Mouse (Mus musculus) megakaryocyte, adult 5-6 weeks (primary cell): ENCODE measurements around the gene Gm13101. TPM values are rescaled to one million over a fixed set of nuclear protein-coding genes. Genes with fewer than 3 reads are reported as not detected.
"Not testable (repeated sequence)": the region's sequence is repeated elsewhere in the genome, so short reads cannot be mapped to it uniquely, and the experiment has no call there.

Experiments used
- ATAC-seq: 2 replicates; pipeline ENCODE4 v1.8.0; 2016; ENCODE audit warnings: mild to moderate bottlenecking, inconsistent platforms; ENCODE audit not compliant: poor library complexity, severe bottlenecking
- total RNA-seq, 2 experiments: library from RNA; stranded (forward) in 1 of 2; stranded (reverse) in 1 of 2; fragments of 153-499, 151-499 nt in 1 of 2; fragments of 221-1000, 200-1000 nt in 1 of 2; gene quantifications; 2 replicates each; pipeline versions ENCODE4 v1.2.3 to v1.2.4; 2015 to 2017

The Gm13101 gene
- total RNA-seq (2015) = not detected in 2 replicates
- total RNA-seq (2017) = not detected in 2 replicates

DNA sequence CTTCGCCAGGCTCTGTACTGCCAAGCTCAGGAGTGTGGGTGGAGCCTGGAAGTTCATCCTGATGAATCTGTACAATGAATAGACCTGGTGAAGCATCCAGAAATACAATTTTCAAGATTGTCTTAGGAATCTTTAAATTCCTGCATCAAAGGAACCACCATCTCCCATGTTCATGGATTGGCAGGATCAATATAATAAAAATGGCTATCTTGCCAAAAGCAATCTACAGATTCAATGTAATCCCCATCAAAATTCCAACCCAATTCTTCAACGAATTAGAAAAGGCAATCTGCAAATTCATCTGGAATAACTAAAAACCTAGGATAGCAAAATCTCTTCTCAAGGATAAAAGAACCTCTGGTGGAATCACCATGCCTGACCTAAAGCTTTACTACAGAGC, at the start of gene Gm13101:
Gene Gm13101 (minus strand): TSS at position 101 of the 400 bp plus-strand sequence.
- not testable (repeated sequence) for ATAC-seq

- ATAC-seq = not testable (repeated sequence)
Observed at GRCm38 (mm10) chr4:143994269-143994668, 27.5 kb upstream of the Gm13101 start, which contains the start of gene Pramef17. Gene Pramef17 (minus strand): TSS chr4:143994369.

- ATAC-seq = not testable (repeated sequence)
Observed at GRCm38 (mm10) chr4:143988126-143988525, 21.4 kb upstream of the Gm13101 start.

GRCm38 (mm10) chr4:143987475-143987941, 20.8 kb upstream of the Gm13101 start:
- ATAC-seq = not testable (repeated sequence)

DNA sequence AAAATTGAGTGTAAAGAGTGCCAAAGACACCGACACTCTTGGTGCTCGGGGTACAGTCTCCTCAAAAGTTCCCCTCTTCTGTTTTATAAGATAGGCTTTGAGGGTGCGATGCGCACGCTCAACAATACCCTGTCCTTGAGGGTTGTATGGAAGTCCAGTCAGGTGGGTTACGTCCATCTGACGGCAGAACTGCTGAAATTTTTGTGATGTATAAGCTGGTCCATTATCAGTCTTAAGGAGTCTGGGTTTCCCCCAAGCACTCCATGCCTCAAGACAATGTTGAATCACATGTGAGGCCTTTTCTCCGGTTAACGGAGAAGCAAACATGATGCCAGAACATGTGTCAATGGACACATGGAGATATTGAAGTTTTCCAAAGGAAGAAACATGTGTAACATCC, 19.0 kb upstream of the Gm13101 start:
- ATAC-seq = not testable (repeated sequence)

- ATAC-seq = not testable (repeated sequence)
Observed at GRCm38 (mm10) chr4:143985165-143985564, 18.4 kb upstream of the Gm13101 start.

DNA sequence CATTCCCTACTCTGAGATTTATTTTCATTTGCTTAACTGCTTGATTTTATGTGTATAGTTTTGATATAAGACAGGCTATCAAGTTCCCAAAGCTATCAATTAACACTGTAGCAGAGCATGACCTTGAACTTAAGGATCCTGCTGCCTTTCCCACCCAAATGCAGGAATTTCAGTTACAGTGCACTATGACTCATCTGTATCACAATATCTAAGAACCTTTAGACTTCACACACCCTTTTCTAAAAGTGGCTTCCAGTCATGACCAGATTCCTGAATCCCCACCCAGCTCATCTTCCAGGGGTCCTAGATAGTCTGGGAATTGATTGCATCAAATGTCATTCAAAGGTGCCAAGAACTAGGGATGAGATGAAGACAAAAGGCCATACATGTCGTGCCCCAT, 16.7 kb upstream of the Gm13101 start:
- not testable (repeated sequence) for ATAC-seq

DNA sequence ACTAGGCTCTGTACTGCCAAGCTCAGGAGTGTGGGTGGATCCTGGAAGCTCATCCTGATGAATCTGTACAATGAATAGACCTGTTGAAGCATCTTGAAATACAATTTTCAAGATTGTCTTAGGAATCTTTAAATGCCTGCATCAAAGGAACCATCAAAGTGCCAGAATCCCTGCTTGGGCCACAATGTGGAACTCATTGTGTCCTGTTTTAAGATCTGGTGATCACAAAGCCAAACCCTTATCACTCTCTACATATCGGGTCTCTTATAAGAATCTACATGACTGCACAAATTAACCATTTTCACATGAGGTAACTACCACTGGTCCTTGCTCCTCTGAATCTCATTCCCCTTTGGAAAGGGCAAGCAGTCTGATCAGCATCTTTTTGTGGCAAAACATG, 15.8 kb downstream of the Gm13101 start, which contains the start of gene Pramef25:
Gene Pramef25 (minus strand): TSS at position 101 of the 400 bp plus-strand sequence.
- ATAC-seq = not testable (repeated sequence)

Other genes starting within 250 kb of the Gm13101 start
- gene Gm13078, start 247.5 kb downstream of the Gm13101 start, total RNA-seq (2015) = not detected in 2 replicates
- gene Gm13078, start 247.5 kb downstream of the Gm13101 start, total RNA-seq (2017) = not detected in 2 replicates
- gene Gm13023, start 177.6 kb downstream of the Gm13101 start, total RNA-seq (2015) = not detected in 2 replicates
- not detected in 2 replicates for gene Gm13023, start 177.6 kb downstream of the Gm13101 start, total RNA-seq (2017)
- gene Gm13084, start 150.9 kb downstream of the Gm13101 start, total RNA-seq (2015) = not detected in 2 replicates
- gene Gm13084, start 150.9 kb downstream of the Gm13101 start, total RNA-seq (2017) = not detected in 2 replicates
- not detected in 2 replicates for gene Gm13103, start 120.5 kb downstream of the Gm13101 start, total RNA-seq (2015)
- gene Gm13103, start 120.5 kb downstream of the Gm13101 start, total RNA-seq (2017) = not detected in 2 replicates
- not detected in 2 replicates for gene Pramef6, start 66.6 kb downstream of the Gm13101 start, total RNA-seq (2015)
- not detected in 2 replicates for gene Pramef6, start 66.6 kb downstream of the Gm13101 start, total RNA-seq (2017)
- not detected in 2 replicates for gene Pramef25, start 15.9 kb downstream of the Gm13101 start, total RNA-seq (2015)
- not detected in 2 replicates for gene Pramef25, start 15.9 kb downstream of the Gm13101 start, total RNA-seq (2017)
- gene Pramef17, start 27.4 kb upstream of the Gm13101 start, total RNA-seq (2015) = not detected in 2 replicates
- gene Pramef17, start 27.4 kb upstream of the Gm13101 start, total RNA-seq (2017) = not detected in 2 replicates
- gene Pramel4, start 92.2 kb upstream of the Gm13101 start, total RNA-seq (2015) = not detected in 2 replicates
- not detected in 2 replicates for gene Pramel4, start 92.2 kb upstream of the Gm13101 start, total RNA-seq (2017)
- not detected in 2 replicates for gene Gm13102, start 139.5 kb upstream of the Gm13101 start, total RNA-seq (2015)
- gene Gm13102, start 139.5 kb upstream of the Gm13101 start, total RNA-seq (2017) = not detected in 2 replicates
- not detected in 2 replicates for gene Oog3, start 195.7 kb upstream of the Gm13101 start, total RNA-seq (2015)
- gene Oog3, start 195.7 kb upstream of the Gm13101 start, total RNA-seq (2017) = not detected in 2 replicates
- not detected in 2 replicates for gene Oog2, start 223.8 kb upstream of the Gm13101 start, total RNA-seq (2015)
- not detected in 2 replicates for gene Oog2, start 223.8 kb upstream of the Gm13101 start, total RNA-seq (2017)
- not detected in 2 replicates for gene C87977, start 246.4 kb upstream of the Gm13101 start, total RNA-seq (2015)
- not detected in 2 replicates for gene C87977, start 246.4 kb upstream of the Gm13101 start, total RNA-seq (2017)